Mouse (Mus musculus): ENCODE data around the gene Iqcf1. TPM values are rescaled to one million over a fixed set of nuclear protein-coding genes. Genes with fewer than 3 reads are reported as not detected.

Gene Iqcf1
- polyA plus RNA-seq, 1 experiment, result not detected

- no peak for DNase-seq (ENCODE audit: low spot score)
Measured at GRCm38 (mm10) chr9:106464751-106465541, 34.8 kb upstream of the Iqcf1 start.

GRCm38 (mm10) chr9:106465571-106466200, 34.1 kb upstream of the Iqcf1 start, which contains the start of gene Gpr62:
TSS of gene Gpr62 (minus strand) at chr9:106465938.
- DNase-seq (ENCODE audit: low spot score), result no peak

- no peak for DNase-seq (ENCODE audit: low spot score)
Measured at GRCm38 (mm10) chr9:106466721-106467120, 33.0 kb upstream of the Iqcf1 start.

GRCm38 (mm10) chr9:106467746-106468145, 32.0 kb upstream of the Iqcf1 start:
- no peak for DNase-seq (ENCODE audit: low spot score)

- DNase-seq (ENCODE audit: low spot score), result no peak
Measured at GRCm38 (mm10) chr9:106469317-106469716, 30.4 kb upstream of the Iqcf1 start.

GRCm38 (mm10) chr9:106469776-106470175, 30.0 kb upstream of the Iqcf1 start:
- DNase-seq (ENCODE audit: low spot score), result no peak

GRCm38 (mm10) chr9:106470991-106471750, 28.6 kb upstream of the Iqcf1 start:
- no peak for DNase-seq (ENCODE audit: low spot score)

GRCm38 (mm10) chr9:106471892-106472291, 27.9 kb upstream of the Iqcf1 start:
- DNase-seq (ENCODE audit: low spot score), result no peak

- no peak for DNase-seq (ENCODE audit: low spot score)
Measured at GRCm38 (mm10) chr9:106472321-106472720, 27.4 kb upstream of the Iqcf1 start.

GRCm38 (mm10) chr9:106473081-106473752, 26.6 kb upstream of the Iqcf1 start:
- DNase-seq (ENCODE audit: low spot score), result peak; percentile 25

- no peak for DNase-seq (ENCODE audit: low spot score)
Measured at GRCm38 (mm10) chr9:106473753-106474105, 26.0 kb upstream of the Iqcf1 start.

GRCm38 (mm10) chr9:106474456-106474855, 25.3 kb upstream of the Iqcf1 start:
- peak; percentile 44 for DNase-seq (ENCODE audit: low spot score)

GRCm38 (mm10) chr9:106475046-106475445, 24.7 kb upstream of the Iqcf1 start:
- DNase-seq (ENCODE audit: low spot score), result peak; percentile 23

- no peak for DNase-seq (ENCODE audit: low spot score)
Measured at GRCm38 (mm10) chr9:106475663-106476001, 24.1 kb upstream of the Iqcf1 start, which contains the start of gene Rrp9. TSS of gene Rrp9 (plus strand) at chr9:106475963.

GRCm38 (mm10) chr9:106476002-106476923, 23.5 kb upstream of the Iqcf1 start:
- peak; percentile 41 for DNase-seq (ENCODE audit: low spot score)

GRCm38 (mm10) chr9:106476924-106477484, 22.8 kb upstream of the Iqcf1 start, which contains the start of gene Parp3:
TSS of gene Parp3 (minus strand) at chr9:106476949.
- DNase-seq (ENCODE audit: low spot score), result peak; percentile 92

- DNase-seq (ENCODE audit: low spot score), result peak; percentile 16
Measured at GRCm38 (mm10) chr9:106477649-106478048, 22.1 kb upstream of the Iqcf1 start.

- no peak for DNase-seq (ENCODE audit: low spot score)
Measured at GRCm38 (mm10) chr9:106478101-106478500, 21.7 kb upstream of the Iqcf1 start.

GRCm38 (mm10) chr9:106480541-106480940, 19.2 kb upstream of the Iqcf1 start:
- peak; percentile 16 for DNase-seq (ENCODE audit: low spot score)

- DNase-seq (ENCODE audit: low spot score), result peak; percentile 17
Measured at GRCm38 (mm10) chr9:106481075-106481474, 18.7 kb upstream of the Iqcf1 start.

All from urinary bladder, adult 2 months (tissue).